20 mouse cellular contexts compared by ENCODE assay signal in genomic region chr12:110983083-110983482, GRCm38 (mm10).
"Had no signal": no experiment of that assay in that cellular context is flagged by ENCODE, and none has a peak within 500 bp of the region (broad histone marks: within the 10 kb centered on the region; RNA-seq: fewer than 3 reads in every experiment).

No protein-coding gene starts in this region.

- H3K4me3 ChIP-seq: kidney, embryonic 15.5 days; layer of hippocampus, adult 2 months; limb, embryonic 10.5 days; limb, embryonic 13.5 days; megakaryocyte, embryonic 14.5 days; midbrain, embryonic 10.5 days; stomach, embryonic 15.5 days had no signal

- H3K36me3 ChIP-seq: kidney, embryonic 15.5 days; limb, embryonic 10.5 days; limb, embryonic 13.5 days; midbrain, embryonic 10.5 days; stomach, embryonic 15.5 days had no signal

- ATAC-seq: liver, postnatal 0 days; lung, postnatal 0 days had no signal

- H3K27me3 ChIP-seq: limb, embryonic 13.5 days; stomach, embryonic 15.5 days had no signal

- H3K4me2 ChIP-seq: kidney, embryonic 15.5 days; limb, embryonic 13.5 days; lung, embryonic 14.5 days; stomach, embryonic 15.5 days had no signal

- H3K9me3 ChIP-seq: kidney, embryonic 15.5 days; limb, embryonic 10.5 days; limb, embryonic 13.5 days; megakaryocyte, embryonic 14.5 days; midbrain, embryonic 10.5 days; stomach, embryonic 15.5 days had no signal

- H3K27ac ChIP-seq: kidney, embryonic 15.5 days; layer of hippocampus, adult 2 months; limb, embryonic 10.5 days; limb, embryonic 13.5 days; liver, embryonic 14.5 days; stomach, embryonic 15.5 days had no signal

- DNase-seq: kidney, postnatal 14 days; layer of hippocampus, adult 9-11 months; liver; liver, postnatal 0 days; lung, embryonic 14.5 days; midbrain, embryonic 14.5 days; right cerebral cortex, adult 18-20 months; right cerebral cortex, postnatal 14 days; right cerebral cortex, postnatal 4 days; spleen, adult 18-20 months; thymus, postnatal 25 days had no signal

- H3K9ac ChIP-seq: kidney, embryonic 15.5 days; limb, embryonic 13.5 days; liver, embryonic 14.5 days; liver, postnatal 0 days; lung, embryonic 14.5 days; stomach, embryonic 15.5 days had no signal
